Mouse (Mus musculus) CH12.LX (cell line): Measurements from ENCODE around the gene Dmd.

ENCODE experiments used
- CHD1 ChIP-seq: IDR thresholded peaks from 2 replicates; pipeline ENCODE4 v1.6.1; 2012; ENCODE audit warnings: low read depth, low read length, improper control_type of control experiment, inconsistent platforms
- ETS1 ChIP-seq: conservative IDR thresholded peaks from 2 replicates; pipeline ENCODE4 v1.6.1; 2012; ENCODE audit warnings: low read depth, mild to moderate bottlenecking, inconsistent platforms, low read length, improper control_type of control experiment, moderate library complexity
- HCFC1 ChIP-seq: IDR thresholded peaks from 2 replicates; pipeline ENCODE4 v1.6.1; 2012; ENCODE audit warnings: low read depth, mild to moderate bottlenecking, inconsistent platforms, low read length, improper control_type of control experiment
- NRF1 ChIP-seq: IDR thresholded peaks from 2 replicates; pipeline ENCODE4 v1.6.1; 2014; ENCODE audit warnings: low read depth, mild to moderate bottlenecking, inconsistent platforms, low read length, improper control_type of control experiment, moderate library complexity
- POLR2A ChIP-seq: IDR thresholded peaks from 2 replicates; pipeline ENCODE4 v1.6.1; 2011; ENCODE audit warnings: low read depth, mild to moderate bottlenecking, improper control_type of control experiment, low read length
- UBTF ChIP-seq: IDR thresholded peaks from 2 replicates; pipeline ENCODE4 v1.6.1; 2012; ENCODE audit warnings: low read depth, mild to moderate bottlenecking, inconsistent platforms, low read length, improper control_type of control experiment, moderate library complexity
- USF1 ChIP-seq: IDR thresholded peaks from 2 replicates; pipeline ENCODE4 v1.6.1; 2014; ENCODE audit warnings: low read depth, mild to moderate bottlenecking, inconsistent platforms, low read length, improper control_type of control experiment

DNA sequence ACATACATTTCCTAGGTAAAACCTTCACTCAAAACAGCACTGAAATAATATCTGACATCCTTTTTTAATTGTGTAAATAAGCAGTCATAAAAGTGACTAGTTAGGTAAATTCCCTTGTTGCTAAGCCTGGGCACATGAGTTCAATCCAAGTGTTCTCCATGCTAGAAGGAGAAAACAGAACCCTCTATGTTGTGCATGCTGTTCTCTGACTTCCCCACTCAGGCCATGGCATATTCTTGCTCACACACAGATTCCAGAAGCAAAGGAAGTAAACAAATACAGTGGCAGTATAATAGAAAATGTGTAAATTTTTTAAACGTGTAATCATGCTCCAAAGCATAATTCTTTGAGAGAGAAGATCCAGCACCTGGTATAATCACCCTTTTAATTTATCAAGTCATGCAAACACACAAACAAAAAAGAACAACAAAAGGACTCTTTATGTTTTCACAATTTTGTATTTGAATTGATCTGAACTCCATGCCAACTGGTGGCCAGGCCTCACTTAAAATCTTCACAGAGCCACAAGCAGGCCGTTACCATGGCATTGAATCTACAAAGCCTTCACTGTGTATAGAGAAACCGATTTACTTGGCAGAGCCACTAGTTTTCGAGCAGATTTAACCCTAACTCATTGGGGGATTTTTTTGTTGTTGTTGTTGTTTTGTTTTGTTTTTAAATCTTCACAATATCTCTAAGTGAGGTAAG, 797.8 kb downstream of the Dmd start:
- no peak for TF ChIP-seq ETS1
- no peak for TF ChIP-seq NRF1
- no peak for TF ChIP-seq CHD1
- TF ChIP-seq POLR2A, result no peak
- no peak for TF ChIP-seq UBTF
- no peak for TF ChIP-seq USF1
- TF ChIP-seq HCFC1, result no peak
